Mouse (Mus musculus) spleen, postnatal 14 days (tissue): ENCODE measurements around the gene Polg.

Experiments used
- DNase-seq, 2 experiments: peaks; one replicate each; pipeline ENCODE4 v3.0.0; 2021 to 2022; ENCODE audit warnings: low spot score in 2 of 2

Gene Polg

GRCm38 (mm10) chr7:79502152-79503102 is 36.3 kb upstream of the Polg start:
- DNase-seq: no peak

- DNase-seq: no peak
Measured at GRCm38 (mm10) chr7:79501581-79502031, 35.4 kb upstream of the Polg start.

GRCm38 (mm10) chr7:79500681-79501306 is 34.6 kb upstream of the Polg start:
- DNase-seq: no peak

- DNase-seq: no peak
Measured at GRCm38 (mm10) chr7:79499596-79500570, 33.7 kb upstream of the Polg start.

GRCm38 (mm10) chr7:79498965-79499595 is 32.9 kb upstream of the Polg start:
- peak in 1 of 2 experiments; percentile 24 for DNase-seq

- no peak for DNase-seq
Measured at GRCm38 (mm10) chr7:79498356-79498755, 32.2 kb upstream of the Polg start.

GRCm38 (mm10) chr7:79497701-79498115 is 31.5 kb upstream of the Polg start:
- no peak for DNase-seq

- no peak for DNase-seq
Measured at GRCm38 (mm10) chr7:79496816-79497328, 30.7 kb upstream of the Polg start.

- DNase-seq: peak; percentile 56 to 72
Measured at GRCm38 (mm10) chr7:79495988-79496815, 30.0 kb upstream of the Polg start.

- DNase-seq: peak in 1 of 2 experiments; percentile 10
Measured at GRCm38 (mm10) chr7:79493915-79494314, 27.8 kb upstream of the Polg start.

GRCm38 (mm10) chr7:79486528-79486927 is 20.4 kb upstream of the Polg start:
- no peak for DNase-seq

- no peak for DNase-seq
Measured at GRCm38 (mm10) chr7:79474831-79475399, 8.8 kb upstream of the Polg start.

- DNase-seq: no peak
Measured at GRCm38 (mm10) chr7:79473496-79474194, 7.5 kb upstream of the Polg start.

- no peak for DNase-seq
Measured at GRCm38 (mm10) chr7:79472792-79473191, 6.6 kb upstream of the Polg start.

GRCm38 (mm10) chr7:79471436-79471835 is 5.3 kb upstream of the Polg start:
- DNase-seq: no peak

- DNase-seq: no peak
Measured at GRCm38 (mm10) chr7:79470718-79471117, 4.6 kb upstream of the Polg start.

GRCm38 (mm10) chr7:79469766-79470165 is 3.6 kb upstream of the Polg start:
- DNase-seq: no peak

GRCm38 (mm10) chr7:79468994-79469393 is 2.8 kb upstream of the Polg start:
- no peak for DNase-seq

GRCm38 (mm10) chr7:79467951-79468350 is 1.8 kb upstream of the Polg start:
- DNase-seq: no peak
